Mouse (Mus musculus) brain, embryonic 14.5 days (tissue): Measurements from ENCODE around the gene Gm44503. TPM values are rescaled to one million over a fixed set of nuclear protein-coding genes. Genes with fewer than 3 reads are reported as not detected.
A peak's percentile ranks its signal among the peaks of the same experiment; 100 is the strongest.

Experiments used
- DNase-seq: peaks from one replicate; pipeline ENCODE4 v3.0.0-alpha.2; 2011; ENCODE audit warnings: low read depth
- CTCF ChIP-seq: fragments of 200-500 bp; IDR thresholded peaks from 2 replicates; pipeline ENCODE4 v1.5.1; 2012; ENCODE audit warnings: inconsistent platforms, mild to moderate bottlenecking, moderate library complexity, borderline replicate concordance; ENCODE audit not compliant: insufficient read depth, insufficient read length; ENCODE audit errors: extremely low read depth
- POLR2A ChIP-seq: fragments of 200-500 bp; IDR thresholded peaks from 2 replicates; pipeline ENCODE4 v1.6.1; 2012; ENCODE audit warnings: mild to moderate bottlenecking, inconsistent platforms, borderline replicate concordance; ENCODE audit not compliant: poor library complexity, insufficient read depth, insufficient read length, severe bottlenecking; ENCODE audit errors: extremely low read depth
- polyA plus RNA-seq: library from polyadenylated mRNA; depleted of rRNA; stranded (reverse); fragments of >200 nt; gene quantifications from 2 replicates; pipeline ENCODE4 v1.2.3, GENCODE M21; 2012

The Gm44503 gene
- polyA plus RNA-seq, 1 experiment, result not detected

DNA sequence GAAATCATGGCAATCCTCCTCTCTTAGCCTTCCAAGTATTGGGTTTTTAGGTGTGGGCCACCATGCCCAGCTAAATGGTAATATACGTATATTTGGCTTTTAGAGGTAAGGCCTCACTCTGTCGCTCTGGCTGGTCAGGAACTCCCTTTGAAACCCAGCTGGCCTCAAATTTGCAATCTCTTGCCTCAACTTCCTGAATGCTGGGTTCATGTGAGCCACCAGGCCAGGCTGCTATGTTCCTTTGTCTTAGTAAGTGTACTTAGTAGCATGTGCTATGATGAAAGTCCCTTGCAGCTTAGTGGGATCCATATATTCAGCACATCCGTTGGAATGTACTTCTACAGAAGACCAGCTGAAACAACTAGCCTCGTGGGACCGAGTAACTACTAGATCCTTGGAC lies 16.1 kb downstream of the Gm44503 start:
- TF ChIP-seq POLR2A (no peak), CTCF (no peak)
- no peak for DNase-seq

DNA sequence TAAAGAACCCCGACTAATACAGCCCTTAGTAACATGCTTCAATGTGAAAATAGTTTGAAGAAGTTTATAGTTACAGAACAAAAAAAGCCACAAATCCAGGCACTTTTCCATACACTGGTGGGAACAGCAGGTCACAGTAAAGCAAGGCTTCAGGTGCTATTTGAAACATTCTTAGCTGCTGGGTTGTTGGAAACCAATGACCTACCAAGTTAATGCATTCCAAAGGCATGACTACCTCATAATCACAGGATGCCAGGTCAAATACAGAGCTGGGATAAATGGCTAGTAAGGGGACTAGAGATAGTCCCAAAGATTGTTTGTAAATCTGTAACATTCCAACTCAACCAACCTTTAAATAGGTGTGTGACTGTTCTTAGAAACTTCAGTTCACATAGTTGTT lies 16.6 kb downstream of the Gm44503 start:
- no peak for TF ChIP-seq CTCF
- TF ChIP-seq POLR2A, result no peak
- DNase-seq, result no peak

DNA sequence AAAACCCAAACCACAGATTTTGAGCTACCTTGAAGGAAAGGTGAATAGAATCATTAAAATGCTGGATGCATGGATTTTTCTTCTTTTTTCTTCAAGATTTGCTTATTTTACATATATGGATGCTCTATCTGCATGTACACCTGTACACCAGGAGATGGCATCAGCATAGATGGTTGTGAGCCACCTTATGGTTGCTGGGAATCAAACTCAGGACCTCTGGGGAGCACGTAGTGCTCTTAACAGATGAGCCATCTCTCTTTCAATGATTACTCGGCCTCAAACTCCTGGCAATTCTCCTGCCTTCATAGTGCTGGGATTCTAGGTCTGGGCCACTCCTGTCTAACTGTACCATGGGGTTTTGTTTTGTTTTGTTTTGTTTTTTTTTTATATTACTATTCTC lies 24.4 kb downstream of the Gm44503 start:
- TF ChIP-seq POLR2A (no peak), CTCF (no peak)
- no peak for DNase-seq

DNA sequence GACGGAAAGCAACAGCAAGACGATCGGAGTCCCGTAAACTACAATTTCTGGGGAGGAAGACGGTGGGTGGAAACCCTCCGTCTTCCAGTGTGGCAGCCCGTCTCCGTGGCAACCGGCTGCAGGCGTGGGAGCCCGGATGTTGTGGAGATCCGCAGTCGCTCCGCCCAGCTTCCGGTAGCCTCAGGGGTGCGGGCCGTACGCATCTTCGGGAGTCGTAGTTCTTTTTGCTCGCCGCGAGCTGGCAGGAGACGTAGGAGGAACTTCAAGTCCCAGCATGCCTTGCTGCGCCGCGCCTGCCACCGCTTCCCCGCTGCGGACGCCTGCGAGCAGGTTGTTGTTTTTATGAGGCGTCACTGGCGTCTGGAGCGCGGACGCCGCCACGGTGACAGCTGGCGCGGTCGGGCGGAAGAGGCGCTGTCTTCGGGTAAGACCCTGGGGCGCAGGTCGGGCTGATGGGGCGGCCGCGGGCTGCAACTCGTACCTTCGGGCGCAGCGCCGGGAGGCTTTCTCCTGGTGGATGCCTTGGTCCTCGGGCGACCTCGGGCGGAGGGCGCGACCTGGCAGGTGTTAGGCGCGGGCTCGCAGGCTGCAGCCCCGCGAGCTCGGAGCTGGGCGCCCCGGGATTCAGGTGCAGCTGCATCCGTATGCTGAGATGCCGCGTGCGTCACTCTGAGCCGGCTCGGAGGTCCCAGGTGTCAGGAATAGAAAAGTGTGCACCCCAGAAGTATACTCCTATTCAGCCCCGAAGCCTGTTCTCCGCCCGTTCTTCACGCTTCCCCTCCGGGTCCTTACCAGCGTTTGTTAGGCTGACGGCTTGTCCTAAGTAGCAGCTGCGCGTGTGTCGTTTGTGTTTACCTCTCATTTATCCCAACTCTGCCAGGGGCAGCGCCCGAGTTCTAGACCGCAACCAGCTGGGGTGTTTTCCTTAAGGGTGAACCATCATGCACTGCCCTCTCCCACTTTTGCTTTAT lies 26.9 kb downstream of the Gm44503 start, which contains the start of the genes Ccpg1os and Ccpg1:
Gene Ccpg1os, minus strand, starts transcription at position 133 of the 971 bp plus-strand sequence.
Gene Ccpg1, plus strand, starts transcription at position 180 of the 971 bp plus-strand sequence.
- DNase-seq, result peak; percentile 100
- TF ChIP-seq CTCF (no peak), POLR2A (peak; percentile 40; the same call in 1 of the 2 replicates)

DNA sequence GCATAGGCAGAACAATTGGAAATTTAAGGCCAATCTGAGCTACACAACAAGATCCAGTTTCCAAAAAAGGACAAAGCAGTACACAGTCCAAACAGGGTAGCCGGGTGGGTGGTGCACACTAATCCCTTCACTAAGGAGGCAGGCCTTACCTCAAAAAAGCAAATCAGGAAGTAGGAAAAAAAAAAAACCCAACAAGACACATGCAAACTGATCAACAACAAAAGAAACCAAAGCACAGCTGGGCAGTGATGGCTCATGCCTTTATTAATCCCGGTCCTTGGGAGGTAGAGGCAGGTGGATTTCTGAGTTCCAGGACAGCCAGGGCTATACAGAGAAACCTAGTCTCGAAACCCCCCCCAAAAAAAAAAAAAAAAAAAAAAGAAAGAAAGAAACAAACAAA lies 29.1 kb downstream of the Gm44503 start:
- DNase-seq, result no peak
- no peak for TF ChIP-seq POLR2A
- TF ChIP-seq CTCF, result no peak

DNA sequence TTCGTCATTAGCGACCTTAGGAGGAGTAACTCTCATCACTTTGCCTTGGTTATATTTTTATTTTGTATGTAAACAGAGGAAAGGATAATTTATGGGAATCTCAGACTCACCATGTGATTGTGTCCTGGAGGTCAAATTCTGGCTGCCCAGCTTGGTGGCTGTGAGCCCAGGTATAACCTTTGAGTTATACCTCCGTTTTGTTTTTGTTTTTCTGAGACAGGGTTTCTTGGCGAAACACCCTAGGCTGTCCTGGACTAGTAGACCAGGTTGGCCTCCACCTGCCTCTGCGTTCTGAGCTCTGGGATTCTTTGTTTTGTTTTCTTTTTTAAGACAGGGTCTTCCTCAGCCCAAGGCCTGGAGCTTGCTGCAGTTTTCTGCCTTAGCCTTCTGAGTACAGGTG lies 30.1 kb downstream of the Gm44503 start:
- TF ChIP-seq POLR2A (no peak), CTCF (no peak)
- DNase-seq, result no peak

DNA sequence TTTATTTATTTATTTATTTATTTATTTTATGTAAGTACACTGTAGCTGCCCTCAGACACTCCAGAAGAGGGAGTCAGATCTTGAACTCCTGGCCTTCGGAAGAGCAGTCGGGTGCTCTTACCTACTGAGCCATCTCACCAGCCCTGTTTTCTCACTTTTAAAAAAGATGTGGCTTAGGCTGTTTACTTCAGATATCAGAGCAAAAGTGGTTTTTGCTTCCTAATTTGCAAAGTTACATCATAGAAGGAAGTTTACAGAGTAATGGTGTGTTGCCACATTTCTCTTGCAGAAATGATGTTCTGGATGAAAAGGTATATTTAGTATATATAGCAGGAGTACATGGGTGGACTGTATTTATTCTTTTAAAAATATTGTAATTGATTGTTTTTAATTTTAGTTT lies 32.8 kb downstream of the Gm44503 start:
- no peak for DNase-seq

DNA sequence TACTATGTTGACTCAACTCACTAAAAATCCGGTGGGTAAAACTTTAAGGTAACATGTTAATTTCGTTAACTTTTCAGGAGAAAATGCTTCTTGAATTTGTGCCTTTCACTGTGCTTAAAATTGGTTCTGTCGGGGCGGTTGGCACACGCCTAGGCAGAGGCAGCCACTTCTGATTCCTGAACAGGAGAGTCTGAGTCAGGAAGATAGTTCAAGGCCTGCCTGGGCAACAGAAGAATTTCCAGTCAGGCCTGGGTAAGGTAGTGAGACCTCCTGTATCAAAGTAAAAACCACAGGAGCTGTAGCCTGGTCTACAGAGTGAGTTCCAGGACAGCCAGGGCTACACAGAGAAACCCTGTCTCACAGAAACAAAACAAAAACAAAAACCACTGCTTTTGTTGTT lies 33.9 kb downstream of the Gm44503 start:
- no peak for DNase-seq
- no peak for TF ChIP-seq CTCF
- TF ChIP-seq POLR2A, result no peak

More for the DNA sequence above, 32.8 kb downstream of the Gm44503 start:
- TF ChIP-seq CTCF (no peak), POLR2A (no peak)

DNA sequence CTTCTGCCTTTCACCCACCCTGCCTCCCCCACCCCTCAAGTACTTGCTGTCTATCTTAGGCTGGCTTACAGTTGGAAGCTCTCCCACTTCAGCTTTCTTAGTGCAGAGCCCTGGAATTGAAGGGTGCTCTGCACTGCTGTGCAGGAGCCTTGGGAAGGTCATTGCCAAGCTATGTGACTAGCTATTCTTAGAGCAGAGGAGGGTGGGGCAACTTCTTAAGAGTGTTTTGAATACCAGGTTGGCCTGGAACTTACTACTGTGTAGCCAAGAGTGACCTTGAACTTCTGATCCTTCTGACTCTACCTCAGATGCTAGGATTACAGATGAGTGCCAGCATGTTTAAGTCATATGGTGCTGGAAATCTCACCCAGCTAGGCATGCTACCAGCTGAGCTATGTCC lies 37.5 kb downstream of the Gm44503 start:
- DNase-seq, result no peak
- no peak for TF ChIP-seq CTCF
- TF ChIP-seq POLR2A, result no peak

DNA sequence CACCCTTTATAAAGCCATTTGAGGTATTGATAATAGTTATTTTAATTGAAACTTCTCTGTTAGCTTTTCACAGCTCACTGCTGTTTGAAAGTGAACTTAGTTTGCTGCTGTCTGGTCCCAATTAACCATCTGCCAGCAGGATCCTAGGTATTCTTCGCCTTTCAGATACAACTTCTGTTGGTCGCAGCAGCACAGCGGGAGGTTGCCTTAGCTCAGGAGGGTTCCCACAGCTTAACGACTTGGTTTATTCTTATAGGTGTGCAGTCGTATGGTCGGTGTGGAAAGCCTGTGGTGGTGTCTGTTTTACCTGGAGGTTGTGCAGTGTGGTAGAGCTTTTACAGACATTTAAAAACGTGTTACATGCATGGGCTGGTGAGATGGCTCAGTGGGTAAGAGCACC lies 38.2 kb downstream of the Gm44503 start:
- DNase-seq, result no peak
- no peak for TF ChIP-seq CTCF
- TF ChIP-seq POLR2A, result no peak

DNA sequence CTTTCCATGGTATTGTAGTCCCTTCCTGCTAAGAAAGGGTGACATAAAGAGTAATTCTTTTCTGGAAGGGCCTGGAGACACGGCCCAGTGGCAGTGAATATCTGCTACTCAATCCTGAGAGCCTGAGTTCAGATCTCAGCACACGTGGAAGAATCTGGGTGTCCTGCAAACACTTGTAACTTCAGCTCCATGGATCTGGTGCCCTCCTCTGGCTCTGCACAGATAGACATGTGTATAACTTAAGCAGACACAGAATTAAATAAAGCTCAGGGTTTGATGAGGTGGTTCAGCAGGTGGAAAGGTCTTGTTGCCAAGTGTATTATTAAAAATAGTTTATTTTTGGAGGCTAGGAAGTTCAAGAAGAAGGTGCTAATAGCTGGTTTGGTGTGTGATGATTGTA lies 41.8 kb downstream of the Gm44503 start:
- TF ChIP-seq POLR2A (no peak), CTCF (no peak)
- no peak for DNase-seq
